Mouse (Mus musculus) CH12.LX (cell line): ENCODE data around the gene Tcte3. TPM values are rescaled to one million over a fixed set of nuclear protein-coding genes. Genes with fewer than 3 reads are reported as not detected.

ENCODE experiments used
- DNase-seq: peaks from one replicate; pipeline ENCODE4 v3.0.0-alpha.2; 2013; ENCODE audit errors: extremely low read depth
- H3K27ac ChIP-seq: 2 replicates; pipeline ENCODE4 v1.5.1; 2012; ENCODE audit warnings: low read depth, mild to moderate bottlenecking, control low read depth, moderate library complexity; ENCODE audit not compliant: insufficient read depth
- H3K27me3 ChIP-seq: replicated peaks from 2 replicates; pipeline ENCODE3; 2012; ENCODE audit warnings: inconsistent platforms
- H3K36me3 ChIP-seq, 2 experiments: replicated peaks in 1 of 2; 2 replicates each; pipeline versions ENCODE3 to v1.6.1; 2012; ENCODE audit warnings: inconsistent platforms in 1 of 2, low read length in 1 of 2, mild to moderate bottlenecking in 1 of 2, mixed read lengths in 1 of 2, moderate library complexity in 1 of 2; ENCODE audit not compliant: control insufficient read depth in 1 of 2, insufficient read depth in 1 of 2
- H3K4me1 ChIP-seq, 2 experiments: 2 replicates each; pipeline ENCODE4 v1.6.1; 2012; ENCODE audit warnings: inconsistent platforms in 1 of 2, moderate library complexity in 1 of 2; ENCODE audit not compliant: insufficient read depth in 2 of 2, control insufficient read depth in 1 of 2
- H3K4me2 ChIP-seq: 2 replicates; pipeline ENCODE4 v1.6.1; 2012; ENCODE audit warnings: low read depth, mild to moderate bottlenecking, control low read depth; ENCODE audit not compliant: poor library complexity, insufficient read depth, severe bottlenecking
- H3K4me3 ChIP-seq, 3 experiments: fragments of 150-350 bp in 1 of 3; sonication (generic) in 1 of 3; replicated peaks in 1 of 3; 2 replicates each; pipeline versions ENCODE3 to v1.5.1; 2011 to 2012; ENCODE audit warnings: low read depth in 2 of 3, low read length in 2 of 3, mild to moderate bottlenecking in 2 of 3, moderate library complexity in 2 of 3, control low read depth in 1 of 3, improper control_type of control experiment in 1 of 3, inconsistent platforms in 1 of 3, mixed read lengths in 1 of 3; ENCODE audit not compliant: poor library complexity in 1 of 3
- H3K79me2 ChIP-seq: replicated peaks from 2 replicates; pipeline ENCODE4 v1.6.1; 2012; ENCODE audit warnings: mild to moderate bottlenecking, moderate library complexity; ENCODE audit not compliant: control insufficient read depth, poor library complexity, insufficient read depth, severe bottlenecking; ENCODE audit errors: extremely low read depth
- H3K9ac ChIP-seq: 2 replicates; pipeline ENCODE4 v1.6.1; 2012; ENCODE audit warnings: low read depth, mild to moderate bottlenecking, control low read depth, moderate library complexity; ENCODE audit not compliant: insufficient read depth
- H3K9me3 ChIP-seq: replicated peaks from 2 replicates; pipeline ENCODE3; 2012; ENCODE audit warnings: low read length, inconsistent platforms, mixed read lengths
- BHLHE40 ChIP-seq: IDR thresholded peaks from 2 replicates; pipeline ENCODE4 v1.6.1; 2011; ENCODE audit warnings: mild to moderate bottlenecking, low read depth, low read length, improper control_type of control experiment
- CHD1 ChIP-seq: IDR thresholded peaks from 2 replicates; pipeline ENCODE4 v1.6.1; 2012; ENCODE audit warnings: low read depth, low read length, improper control_type of control experiment, inconsistent platforms
- ELF1 ChIP-seq: IDR thresholded peaks from 2 replicates; pipeline ENCODE4 v1.6.1; 2014; ENCODE audit warnings: low read depth, mild to moderate bottlenecking, inconsistent platforms, low read length, improper control_type of control experiment
- ETS1 ChIP-seq: conservative IDR thresholded peaks from 2 replicates; pipeline ENCODE4 v1.6.1; 2012; ENCODE audit warnings: low read depth, mild to moderate bottlenecking, inconsistent platforms, low read length, improper control_type of control experiment, moderate library complexity
- GABPA ChIP-seq: IDR thresholded peaks from 2 replicates; pipeline ENCODE4 v1.6.1; 2012; ENCODE audit warnings: low read depth, low read length, improper control_type of control experiment, inconsistent platforms; ENCODE audit not compliant: insufficient replicate concordance
- HCFC1 ChIP-seq: IDR thresholded peaks from 2 replicates; pipeline ENCODE4 v1.6.1; 2012; ENCODE audit warnings: low read depth, mild to moderate bottlenecking, inconsistent platforms, low read length, improper control_type of control experiment
- IRF4 ChIP-seq: IDR thresholded peaks from 2 replicates; pipeline ENCODE4 v1.6.1; 2014; ENCODE audit warnings: low read depth, mild to moderate bottlenecking, inconsistent platforms, low read length, improper control_type of control experiment
- JUN ChIP-seq: IDR thresholded peaks from 2 replicates; pipeline ENCODE4 v1.6.1; 2011; ENCODE audit warnings: low read depth, mild to moderate bottlenecking, low read length, improper control_type of control experiment, moderate library complexity; ENCODE audit not compliant: insufficient read depth
- JUND ChIP-seq: conservative IDR thresholded peaks from 2 replicates; pipeline ENCODE4 v1.6.1; 2011; ENCODE audit warnings: low read depth, low read length, improper control_type of control experiment
- KAT2A ChIP-seq: IDR thresholded peaks from 2 replicates; pipeline ENCODE4 v1.6.1; 2012; ENCODE audit warnings: low read length, improper control_type of control experiment, inconsistent platforms; ENCODE audit not compliant: insufficient replicate concordance
- MAX ChIP-seq: IDR thresholded peaks from 2 replicates; pipeline ENCODE4 v1.6.1; 2011; ENCODE audit warnings: low read length, improper control_type of control experiment
- NELFE ChIP-seq: IDR thresholded peaks from 2 replicates; pipeline ENCODE4 v1.6.1; 2011; ENCODE audit warnings: low read depth, low read length, improper control_type of control experiment
- NRF1 ChIP-seq: IDR thresholded peaks from 2 replicates; pipeline ENCODE4 v1.6.1; 2014; ENCODE audit warnings: low read depth, mild to moderate bottlenecking, inconsistent platforms, low read length, improper control_type of control experiment, moderate library complexity
- POLR2AphosphoS2 ChIP-seq: IDR thresholded peaks from 2 replicates; pipeline ENCODE4 v1.6.1; 2011; ENCODE audit warnings: low read depth, low read length, improper control_type of control experiment
- RAD21 ChIP-seq: IDR thresholded peaks from 2 replicates; pipeline ENCODE4 v1.6.1; 2011; ENCODE audit warnings: low read depth, mild to moderate bottlenecking, low read length, improper control_type of control experiment, moderate library complexity
- RCOR1 ChIP-seq: conservative IDR thresholded peaks from 2 replicates; pipeline ENCODE4 v1.6.1; 2012; ENCODE audit warnings: low read depth, mild to moderate bottlenecking, inconsistent platforms, low read length, improper control_type of control experiment
- SMC3 ChIP-seq: IDR thresholded peaks from 2 replicates; pipeline ENCODE4 v1.6.1; 2011; ENCODE audit warnings: low read depth, low read length, improper control_type of control experiment
- TBP ChIP-seq: conservative IDR thresholded peaks from 2 replicates; pipeline ENCODE4 v1.6.1; 2011; ENCODE audit warnings: low read depth, low read length, improper control_type of control experiment
- UBTF ChIP-seq: IDR thresholded peaks from 2 replicates; pipeline ENCODE4 v1.6.1; 2012; ENCODE audit warnings: low read depth, mild to moderate bottlenecking, inconsistent platforms, low read length, improper control_type of control experiment, moderate library complexity
- USF1 ChIP-seq: IDR thresholded peaks from 2 replicates; pipeline ENCODE4 v1.6.1; 2014; ENCODE audit warnings: low read depth, mild to moderate bottlenecking, inconsistent platforms, low read length, improper control_type of control experiment
- USF2 ChIP-seq: conservative IDR thresholded peaks from 2 replicates; pipeline ENCODE4 v1.6.1; 2011; ENCODE audit warnings: low read depth, low read length, improper control_type of control experiment
- ZC3H11A ChIP-seq: IDR thresholded peaks from 2 replicates; pipeline ENCODE4 v1.6.1; 2012; ENCODE audit warnings: low read depth, mild to moderate bottlenecking, inconsistent platforms, low read length, improper control_type of control experiment
- ZKSCAN1 ChIP-seq: IDR thresholded peaks from 2 replicates; pipeline ENCODE4 v1.6.1; 2012; ENCODE audit warnings: low read depth, inconsistent platforms, low read length, improper control_type of control experiment, borderline replicate concordance
- ZMIZ1 ChIP-seq: IDR thresholded peaks from 2 replicates; pipeline ENCODE4 v1.6.1; 2012; ENCODE audit warnings: low read depth, mild to moderate bottlenecking, inconsistent platforms, low read length, improper control_type of control experiment
- ZNF384 ChIP-seq: IDR thresholded peaks from 2 replicates; pipeline ENCODE4 v1.6.1; 2012; ENCODE audit warnings: low read depth, low read length, improper control_type of control experiment, inconsistent platforms
- dilution Hi-C: fragments of 300-500 bp; cut with MboI; formaldehyde crosslinking; loops from 2 replicates; pipeline ENCODE4 v1.14.3; 2020; ENCODE audit warnings: low sequenced_read_pairs; ENCODE audit not compliant: extremely low pct_unique_long_range_greater_than_20kb, extremely low pct_ligation_motif_present
- in situ Hi-C: fragments of 300-500 bp; cut with MboI; formaldehyde crosslinking; loops from 3 replicates; pipeline ENCODE4 v1.14.3; 2019; ENCODE audit warnings: low sequenced_read_pairs, low pct_ligation_motif_present, low pct_unique_long_range_greater_than_20kb, mixed read lengths
- polyA plus RNA-seq: library from polyadenylated mRNA; unstranded; fragments of >175 nt; gene quantifications from 2 replicates; pipeline ENCODE4 v1.2.1, GENCODE M21; 2012; ENCODE audit warnings: low read depth; ENCODE audit not compliant: insufficient read length
- total RNA-seq, 2 experiments: library from RNA; depleted of rRNA; stranded (reverse); fragments of 300-350 nt in 1 of 2; fragments of >200 nt in 1 of 2; gene quantifications; 2 replicates each; pipeline ENCODE4 v1.2.3; 2012 to 2014

Gene Tcte3
- total and polyA plus RNA-seq, 3 experiments = 1.9 to 5.8 TPM; not detected in 1

DNA sequence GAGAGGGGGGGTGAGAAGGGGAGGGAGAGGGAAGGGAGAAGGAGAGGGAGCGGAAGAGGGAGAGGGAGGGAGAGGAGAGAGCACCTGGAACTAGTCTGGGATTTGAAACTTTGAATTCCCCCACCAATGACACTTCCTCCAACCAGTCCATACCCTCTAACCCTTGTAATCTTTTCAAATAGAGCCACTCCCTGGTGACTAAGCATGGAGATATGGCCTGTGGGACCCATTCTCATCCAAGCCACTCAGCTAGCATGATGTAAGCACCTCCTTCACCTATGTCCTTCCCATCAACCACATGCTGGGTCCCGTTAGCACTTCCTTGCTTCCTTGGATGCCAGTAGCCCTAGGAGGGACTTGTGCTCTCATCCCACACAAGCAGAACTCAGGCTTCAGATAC lies 43.7 kb upstream of the Tcte3 start:
- Histone ChIP-seq H3K27ac (no peak overlapping the region), H3K27me3 (no peaks in the 10 kb centered on the region), H3K4me3 (no peak overlapping the region), H3K9ac (no peak overlapping the region), H3K9me3 (no peaks in the 10 kb centered on the region), H3K79me2 (no peaks in the 10 kb centered on the region), H3K36me3 (no peaks in the 10 kb centered on the region), H3K4me1 (peaks cover 7 to 24% of the 10 kb centered on the region in 2 experiments; a peak in 3 of 4 replicates), H3K4me2 (no peak overlapping the region)
- in situ Hi-C loops (no loop called here), dilution Hi-C loops (no loop called here)
- no peak for TF ChIP-seq ZMIZ1
- no peak for TF ChIP-seq CHD1
- no peak for TF ChIP-seq POLR2AphosphoS2
- TF ChIP-seq ELF1 = no peak
- no peak for TF ChIP-seq JUN
- no peak for TF ChIP-seq UBTF
- TF ChIP-seq KAT2A = no peak
- TF ChIP-seq ZNF384 = no peak
- no peak for TF ChIP-seq ZC3H11A
- TF ChIP-seq MAX = no peak
- TF ChIP-seq USF2 = no peak
- no peak for TF ChIP-seq IRF4
- TF ChIP-seq ETS1 = no peak
- no peak for TF ChIP-seq BHLHE40
- TF ChIP-seq ZKSCAN1 = no peak
- DNase-seq = no peak

GRCm38 (mm10) chr17:15084226-15084848 lies 43.0 kb upstream of the Tcte3 start:
- H3K27ac ChIP-seq = no peak overlapping the region
- no peaks in the 10 kb centered on the region for H3K36me3 ChIP-seq
- no peaks in the 10 kb centered on the region for H3K9me3 ChIP-seq
- DNase-seq = no peak
- H3K79me2 ChIP-seq = no peaks in the 10 kb centered on the region
- TF ChIP-seq ZC3H11A (no peak), NRF1 (no peak), UBTF (no peak), KAT2A (no peak), GABPA (no peak), POLR2AphosphoS2 (no peak), SMC3 (no peak), TBP (no peak), MAX (no peak), USF1 (no peak), JUND (no peak), NELFE (no peak), RCOR1 (no peak), HCFC1 (no peak), JUN (no peak), RAD21 (no peak)
- dilution Hi-C loops (no loop called here), in situ Hi-C loops (no loop called here)
- no peak overlapping the region for H3K9ac ChIP-seq
- H3K4me3 ChIP-seq = no peak overlapping the region
- H3K27me3 ChIP-seq = no peaks in the 10 kb centered on the region
- peaks cover 7 to 24% of the 10 kb centered on the region in 2 experiments; a peak in 3 of 4 replicates for H3K4me1 ChIP-seq
- no peak overlapping the region for H3K4me2 ChIP-seq
